Mouse (Mus musculus): ENCODE data around the gene Hoxd13.

Hoxd13 gene

DNA sequence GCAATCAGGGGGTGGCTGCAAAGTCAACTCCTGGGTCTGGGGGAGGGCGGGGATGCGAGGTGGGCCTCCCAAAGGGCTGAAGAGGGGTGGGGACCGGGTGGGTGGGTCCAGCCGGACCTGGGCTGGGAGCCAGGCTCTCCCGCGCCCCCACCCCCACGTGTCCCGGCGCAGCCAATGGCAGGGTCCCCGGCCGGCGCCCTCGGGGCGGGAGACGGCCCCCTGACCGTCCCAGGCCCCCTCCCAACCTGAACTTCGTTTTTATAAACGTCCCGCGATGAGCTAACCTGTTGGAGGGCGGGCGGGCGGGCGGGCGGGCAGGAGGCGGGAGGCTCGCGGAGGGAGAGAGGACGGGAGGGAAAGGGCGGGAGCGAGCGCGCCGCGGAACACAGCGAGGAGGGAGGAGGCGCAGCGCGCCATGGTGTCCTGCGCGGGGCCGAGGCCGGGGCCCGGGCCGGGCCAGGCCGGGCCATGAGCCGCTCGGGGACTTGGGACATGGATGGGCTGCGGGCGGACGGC lies at the start of gene Hoxd13:
Hoxd13 (plus strand) TSS at position 469 of the 516 bp plus-strand sequence.
- peak in 1 of 2 experiments; percentile 41 for DNase-seq (ENCODE audit: low spot score in 2 of 2)

DNA sequence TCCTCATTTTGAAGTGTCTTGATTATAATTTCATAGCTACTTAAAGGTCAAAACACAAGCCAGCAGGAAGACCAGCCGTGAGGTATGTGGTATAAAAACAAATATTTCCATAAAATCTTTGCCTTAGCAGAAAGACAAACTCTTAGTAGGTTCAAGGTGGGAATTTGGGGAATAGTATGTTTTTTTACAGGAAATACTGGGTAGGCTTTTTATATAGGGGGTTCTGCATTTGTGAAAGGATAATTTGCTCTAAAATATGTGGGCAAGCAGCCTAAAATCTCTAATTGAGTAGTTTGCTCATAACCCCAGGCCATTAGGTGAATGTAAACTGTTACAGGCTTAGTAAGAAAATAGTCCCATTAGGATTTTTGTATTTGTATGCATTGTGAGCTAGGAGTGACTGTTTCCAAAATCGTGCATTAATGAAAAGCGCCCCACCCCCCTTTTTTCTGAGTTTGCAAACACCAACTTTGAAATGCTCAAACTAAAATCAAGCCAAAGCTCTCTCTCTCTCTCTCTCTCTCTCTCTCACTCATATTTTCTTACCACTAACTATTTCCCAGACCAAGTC lies 48.3 kb upstream of the Hoxd13 start:
- no peak for DNase-seq (ENCODE audit: low spot score in 2 of 2)

DNA sequence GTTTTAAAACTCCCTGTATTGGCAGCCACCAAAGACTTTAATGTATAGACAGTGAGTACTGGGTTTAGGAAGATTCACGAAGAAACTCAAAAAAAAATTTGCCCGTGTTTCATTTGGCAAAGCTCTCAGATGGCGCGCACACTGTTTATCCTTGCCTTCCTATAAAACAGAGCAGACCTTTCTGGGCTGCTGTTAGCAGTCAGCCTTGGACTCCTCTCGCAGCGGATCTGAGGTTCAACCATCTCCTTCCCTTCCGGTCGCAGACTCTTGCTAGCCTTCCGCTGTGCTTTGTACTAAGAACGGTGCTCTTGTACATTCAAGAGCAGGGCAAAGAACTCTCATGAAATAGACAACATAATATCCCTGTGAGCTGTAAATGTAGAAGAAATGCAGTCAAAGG lies 47.7 kb upstream of the Hoxd13 start:
- DNase-seq (ENCODE audit: low spot score in 2 of 2): no peak

DNA sequence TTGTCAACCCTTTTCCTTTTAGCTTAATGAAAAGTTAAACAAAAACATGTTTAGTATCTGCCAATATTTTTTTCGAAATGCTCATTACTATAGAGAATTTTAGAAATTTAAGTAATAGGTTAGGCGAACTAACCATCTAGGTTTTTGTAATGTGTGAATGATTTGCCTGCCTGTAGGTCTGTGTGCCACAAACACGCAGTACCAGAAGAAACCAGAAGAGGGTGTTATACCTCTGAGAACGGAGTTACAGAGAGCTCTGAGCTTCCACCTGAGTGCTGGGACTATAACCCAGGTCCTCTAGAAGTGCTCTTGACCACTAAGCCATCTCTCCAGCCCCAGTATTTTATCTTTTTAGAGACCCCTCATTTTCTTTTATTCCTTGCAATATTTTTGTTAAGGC lies 32.7 kb upstream of the Hoxd13 start:
- DNase-seq (ENCODE audit: low spot score in 2 of 2): no peak

DNA sequence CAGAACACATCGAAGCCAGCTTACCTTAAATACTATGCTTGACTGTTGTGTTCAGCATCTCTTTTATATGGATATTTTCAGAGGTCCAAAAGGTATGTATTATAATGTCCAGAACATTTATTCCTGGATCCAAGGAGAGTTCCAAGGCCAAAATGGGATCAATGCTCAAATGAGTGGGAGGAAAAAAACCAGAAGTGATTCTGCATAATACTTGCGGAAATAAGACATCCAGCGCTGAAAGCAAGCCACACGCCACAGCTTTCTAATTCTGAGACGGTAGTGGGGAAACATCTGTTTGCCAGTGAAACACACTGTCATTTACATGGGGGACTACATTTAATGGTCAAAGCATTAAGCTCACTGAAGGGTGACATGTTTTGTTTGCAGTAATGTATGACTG lies 25.7 kb upstream of the Hoxd13 start:
- no peak for DNase-seq (ENCODE audit: low spot score in 2 of 2)

DNA sequence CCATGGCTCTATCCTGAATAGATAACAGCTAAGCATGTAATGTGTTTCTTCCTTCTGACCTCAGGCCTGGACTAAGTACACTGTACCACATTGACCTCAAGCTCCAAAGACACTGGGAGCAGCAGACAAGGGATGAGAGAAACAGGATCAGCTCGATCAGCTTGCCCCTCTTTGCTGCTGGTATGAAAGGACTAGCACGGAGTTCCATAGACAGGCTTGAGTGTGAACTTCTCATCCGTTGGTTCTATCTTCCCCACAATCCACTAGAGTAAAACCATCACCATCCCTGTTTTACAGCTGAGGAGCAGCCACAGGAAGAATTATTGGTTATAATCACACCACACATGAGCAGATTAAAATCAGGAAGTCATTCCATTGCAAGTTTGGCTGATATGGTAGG lies 22.5 kb upstream of the Hoxd13 start:
- DNase-seq (ENCODE audit: low spot score in 2 of 2): no peak

DNA sequence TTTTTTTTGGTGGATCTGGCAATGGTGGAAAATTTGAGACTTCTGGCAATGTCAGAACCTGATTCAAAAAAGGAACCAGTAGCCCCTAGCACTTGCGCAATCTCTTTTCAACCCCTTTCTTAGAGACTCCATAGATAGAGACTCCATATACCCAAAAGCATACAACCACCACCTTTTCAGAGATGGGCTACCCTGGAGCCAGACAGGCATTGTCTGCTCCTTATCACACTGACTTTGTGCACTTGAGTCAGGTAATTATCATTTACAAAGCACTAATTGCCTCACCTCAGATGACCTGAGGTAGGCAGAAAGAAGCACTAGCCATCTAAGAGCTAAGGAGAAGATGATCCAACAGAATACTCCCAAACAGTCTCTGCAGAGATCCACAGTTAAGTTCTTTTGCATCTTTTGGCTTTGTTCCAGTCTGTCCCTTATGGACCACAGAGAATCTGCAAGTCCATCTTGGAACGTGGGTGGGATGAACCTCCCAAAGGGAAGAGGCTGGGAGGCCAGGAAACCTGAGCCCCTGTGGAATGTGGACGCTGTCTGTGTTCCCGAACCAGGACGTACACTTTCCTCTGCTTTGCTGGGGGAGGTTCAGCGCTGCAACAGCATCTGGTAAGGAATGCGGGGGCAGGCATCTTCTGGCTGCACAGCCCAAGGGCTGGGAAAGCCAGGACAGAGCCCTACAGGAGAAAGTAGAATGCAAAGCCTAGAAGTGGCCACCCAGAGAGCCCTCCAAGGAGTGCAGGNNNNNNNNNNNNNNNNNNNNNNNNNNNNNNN lies 20.8 kb upstream of the Hoxd13 start:
- DNase-seq (ENCODE audit: low spot score in 2 of 2): no peak

DNA sequence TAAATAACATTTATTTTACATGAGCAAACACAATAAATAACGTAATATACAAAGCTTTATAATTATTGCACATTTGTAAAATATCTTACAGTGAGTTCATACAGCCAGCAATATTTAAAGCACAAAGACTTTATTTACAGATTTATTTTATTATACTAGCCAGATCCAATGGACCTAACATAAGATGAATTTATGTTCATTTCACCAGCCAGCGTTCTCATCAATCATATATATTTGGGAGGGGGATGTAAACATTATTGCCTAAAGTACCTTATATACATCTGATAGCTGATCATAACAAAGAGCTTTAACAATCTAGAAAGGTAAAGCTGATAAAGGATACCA lies 15.1 kb upstream of the Hoxd13 start:
- DNase-seq (ENCODE audit: low spot score in 2 of 2): no peak

DNA sequence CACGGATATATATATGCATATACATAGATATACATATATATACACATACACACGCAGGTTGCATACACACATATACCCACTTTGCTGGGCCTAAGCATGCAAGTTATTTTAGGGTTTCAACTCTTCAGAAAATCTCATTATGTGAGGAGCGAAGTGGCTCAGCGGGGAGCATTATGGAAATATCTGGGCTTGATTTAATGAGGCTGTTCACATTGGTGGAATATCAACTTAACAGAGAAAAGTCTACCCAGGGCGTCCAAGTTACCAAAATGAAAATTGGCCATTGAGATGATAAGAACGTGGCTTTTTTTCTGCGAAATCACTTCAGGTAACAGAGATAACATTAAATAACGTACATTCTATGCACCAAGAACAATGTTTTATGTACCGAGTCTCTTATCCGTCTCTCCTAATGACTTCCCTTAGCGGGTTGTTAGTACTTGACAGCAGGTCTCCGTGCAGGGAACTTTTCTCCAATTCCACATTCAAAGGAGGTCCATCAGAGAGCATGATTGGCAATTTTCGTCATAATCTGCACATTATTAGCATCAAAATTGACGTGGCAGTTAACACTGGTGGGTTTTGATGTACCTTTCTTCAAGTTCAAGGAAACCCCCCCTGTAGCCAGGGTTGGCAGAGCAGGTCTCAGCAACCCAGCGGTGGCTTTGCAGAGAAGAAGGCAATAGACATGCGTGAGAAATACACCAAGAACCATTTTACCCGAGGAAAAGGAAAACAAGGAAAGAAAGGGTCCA lies 14.2 kb upstream of the Hoxd13 start:
- no peak for DNase-seq (ENCODE audit: low spot score in 2 of 2)

DNA sequence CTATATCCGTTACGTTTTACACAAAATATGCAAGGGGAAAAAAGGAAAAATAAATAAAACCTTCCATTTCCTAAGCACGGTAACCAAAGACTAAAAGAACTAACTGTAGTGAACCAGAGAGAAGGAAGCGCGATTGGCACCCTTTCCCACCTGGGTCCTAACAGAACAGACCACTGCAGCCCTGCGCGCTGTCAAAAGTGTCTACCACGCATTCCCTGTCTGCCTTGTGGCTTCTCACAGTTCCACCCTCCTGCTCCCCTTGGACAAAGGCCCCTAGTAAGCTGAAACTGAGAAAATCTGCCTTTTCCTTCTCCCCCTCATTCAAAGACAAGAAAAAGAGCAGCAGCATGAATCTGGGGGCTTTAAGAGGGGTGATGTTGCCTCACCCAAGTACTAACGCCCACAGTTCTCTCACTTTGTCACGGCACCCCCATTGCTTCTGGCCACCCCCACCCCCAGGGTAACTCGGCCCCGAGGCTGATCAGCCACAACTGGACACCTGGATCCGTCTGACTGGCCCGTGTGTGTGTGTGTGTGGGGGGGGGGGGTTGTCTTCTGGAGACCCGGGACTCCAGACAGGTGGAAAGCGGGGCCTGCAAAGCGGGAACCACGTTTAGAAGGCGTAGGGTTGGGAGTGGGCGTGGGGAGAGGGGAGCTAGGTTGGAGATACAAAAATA lies 13.2 kb upstream of the Hoxd13 start:
- DNase-seq (ENCODE audit: low spot score in 2 of 2): no peak

DNA sequence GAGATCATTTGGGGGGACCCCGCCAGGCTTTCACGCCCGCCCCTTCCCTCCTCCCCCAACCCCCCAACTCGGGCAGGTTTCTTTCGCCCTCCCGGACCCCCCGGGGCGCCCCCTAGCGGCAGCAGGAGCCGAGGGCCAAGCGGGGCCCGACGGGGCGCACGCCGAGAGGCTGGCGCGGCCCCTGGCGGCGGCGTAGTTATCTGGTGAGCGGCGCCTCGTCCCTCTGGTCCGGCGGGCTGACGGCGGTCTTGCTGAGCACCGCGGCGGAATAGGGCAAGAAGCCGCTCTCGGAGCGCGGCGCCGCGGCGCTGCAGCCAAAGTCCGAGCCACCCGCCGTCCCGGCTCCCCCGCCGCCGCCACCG lies 12.7 kb upstream of the Hoxd13 start:
- DNase-seq (ENCODE audit: low spot score in 2 of 2): peak; percentile 54 to 71

DNA sequence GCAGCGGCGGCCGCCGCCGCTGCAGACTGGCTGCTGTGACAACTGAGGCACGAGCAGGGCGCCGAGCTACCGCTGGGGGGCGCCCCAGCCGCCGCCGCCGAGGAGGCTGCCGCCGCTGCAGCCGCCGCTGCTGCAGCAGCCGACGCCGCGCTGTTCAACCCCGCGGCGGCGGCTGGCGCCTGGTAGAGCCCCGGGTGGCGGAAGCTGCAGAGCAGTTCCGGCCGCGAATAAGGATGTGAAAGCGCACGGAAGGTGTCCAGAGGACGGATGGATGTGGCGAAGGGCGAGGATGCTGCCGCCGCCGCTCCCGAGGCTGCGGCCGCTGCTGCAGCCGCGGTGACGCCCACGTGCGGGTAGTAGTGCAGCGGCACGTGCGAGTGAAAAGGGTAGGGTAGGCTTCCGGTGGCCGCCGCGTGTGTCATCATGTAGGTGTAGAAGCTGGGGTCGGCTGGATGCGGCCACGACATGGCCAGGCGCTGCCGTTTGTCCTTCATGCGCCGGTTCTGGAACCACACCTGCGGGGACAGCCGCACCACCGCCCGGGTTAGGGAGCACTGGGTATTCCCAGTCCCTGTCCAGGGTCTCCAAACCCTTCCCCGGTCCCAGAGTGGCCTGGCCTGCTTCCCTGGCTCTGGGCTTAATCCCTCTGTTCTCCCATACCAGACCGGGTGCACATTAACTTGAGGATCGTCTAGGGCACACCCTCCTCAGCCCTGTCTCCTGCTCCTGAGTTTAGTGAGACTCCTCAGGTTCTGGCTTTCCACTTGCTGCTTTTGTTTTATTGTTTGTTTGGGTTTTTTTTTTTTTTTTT lies 12.1 kb upstream of the Hoxd13 start:
- peak in 1 of 2 experiments; percentile 29 for DNase-seq (ENCODE audit: low spot score in 2 of 2)

DNA sequence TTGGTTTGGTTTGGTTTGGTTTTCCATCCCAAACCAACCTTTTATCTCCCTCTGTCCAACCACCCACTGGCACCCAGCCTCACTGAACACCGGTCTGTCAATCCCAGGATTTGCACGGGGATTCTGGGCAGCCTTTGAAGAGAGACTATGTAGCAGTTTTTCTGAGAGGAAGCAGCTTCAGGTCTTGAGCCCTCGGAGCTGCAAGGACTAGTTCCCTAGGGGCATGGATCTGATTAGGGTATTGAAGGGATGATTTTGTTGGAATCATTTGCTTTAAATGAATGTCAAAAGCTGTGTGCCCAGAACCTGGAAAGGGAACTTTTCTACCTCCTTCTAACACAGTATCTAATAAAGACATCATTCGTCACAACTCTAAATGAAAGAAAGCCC lies 11.5 kb upstream of the Hoxd13 start:
- DNase-seq (ENCODE audit: low spot score in 2 of 2): no peak

DNA sequence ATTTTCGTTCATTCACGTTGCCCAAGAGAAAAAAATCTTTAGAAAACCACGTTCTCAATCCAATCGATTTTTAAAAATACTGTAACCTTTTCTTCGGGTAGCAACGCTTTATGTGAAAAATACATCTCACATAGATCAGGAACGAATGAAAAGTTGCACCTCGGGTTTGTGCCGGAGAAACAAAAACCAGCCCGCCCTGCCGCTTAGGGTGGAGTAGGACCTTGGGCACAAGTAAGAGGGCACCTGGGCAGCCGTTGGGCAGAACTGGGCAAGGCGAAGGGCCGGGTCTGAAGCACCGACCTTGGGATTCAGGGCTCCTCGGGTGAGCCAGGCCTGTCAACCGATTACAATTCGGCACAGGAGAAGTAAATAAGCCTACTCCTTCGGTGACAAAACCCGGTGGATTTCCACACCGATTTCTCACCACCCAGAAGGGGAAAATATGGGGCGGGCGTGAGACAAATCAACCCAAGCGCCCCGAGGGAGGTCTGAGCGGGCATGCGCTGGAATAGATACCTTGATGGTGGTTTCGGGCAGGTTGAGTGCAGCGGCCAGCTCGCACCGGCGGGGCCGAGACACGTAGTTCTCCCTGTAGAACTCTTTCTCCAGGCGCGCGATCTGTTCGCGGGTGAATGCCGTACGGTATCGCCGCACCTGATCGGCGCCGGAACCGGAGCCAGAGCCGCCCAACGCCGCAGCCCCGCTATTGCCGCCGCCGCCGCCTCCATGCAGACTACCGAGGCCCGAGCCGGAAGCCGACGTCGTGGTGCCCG lies 10.7 kb upstream of the Hoxd13 start:
- DNase-seq (ENCODE audit: low spot score in 2 of 2): no peak

DNA sequence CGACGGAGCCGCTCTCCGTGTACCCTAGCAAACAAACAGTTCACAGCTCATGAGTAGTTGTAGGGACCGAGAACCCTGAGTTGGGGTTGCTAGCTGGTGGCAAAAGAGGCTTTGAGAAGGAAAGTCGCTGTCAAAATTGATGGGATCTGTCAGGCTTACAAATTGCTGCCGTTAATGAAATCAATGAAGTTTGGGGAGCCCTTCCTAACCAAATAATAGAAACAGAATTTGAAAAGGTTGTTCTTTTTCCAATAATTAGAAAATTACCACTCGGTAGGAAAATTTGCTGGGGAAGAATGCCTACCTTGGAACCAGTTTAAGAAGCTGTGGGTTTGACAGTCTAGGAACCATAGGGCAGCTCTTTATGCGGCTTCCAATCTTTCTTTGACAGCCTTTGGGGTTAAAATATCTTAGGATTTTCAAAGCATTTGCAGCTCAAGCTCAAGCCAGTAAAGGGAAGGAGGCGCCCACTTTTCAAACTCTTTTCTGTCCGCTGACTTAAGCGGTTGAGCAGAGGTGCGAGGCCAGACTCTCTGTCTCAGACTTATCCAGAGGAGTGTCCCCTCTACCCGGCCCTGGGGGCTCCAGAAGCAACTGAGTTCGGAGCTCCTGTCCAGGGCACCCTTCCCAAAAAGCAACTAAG lies 10.0 kb upstream of the Hoxd13 start:
- no peak for DNase-seq (ENCODE audit: low spot score in 2 of 2)

DNA sequence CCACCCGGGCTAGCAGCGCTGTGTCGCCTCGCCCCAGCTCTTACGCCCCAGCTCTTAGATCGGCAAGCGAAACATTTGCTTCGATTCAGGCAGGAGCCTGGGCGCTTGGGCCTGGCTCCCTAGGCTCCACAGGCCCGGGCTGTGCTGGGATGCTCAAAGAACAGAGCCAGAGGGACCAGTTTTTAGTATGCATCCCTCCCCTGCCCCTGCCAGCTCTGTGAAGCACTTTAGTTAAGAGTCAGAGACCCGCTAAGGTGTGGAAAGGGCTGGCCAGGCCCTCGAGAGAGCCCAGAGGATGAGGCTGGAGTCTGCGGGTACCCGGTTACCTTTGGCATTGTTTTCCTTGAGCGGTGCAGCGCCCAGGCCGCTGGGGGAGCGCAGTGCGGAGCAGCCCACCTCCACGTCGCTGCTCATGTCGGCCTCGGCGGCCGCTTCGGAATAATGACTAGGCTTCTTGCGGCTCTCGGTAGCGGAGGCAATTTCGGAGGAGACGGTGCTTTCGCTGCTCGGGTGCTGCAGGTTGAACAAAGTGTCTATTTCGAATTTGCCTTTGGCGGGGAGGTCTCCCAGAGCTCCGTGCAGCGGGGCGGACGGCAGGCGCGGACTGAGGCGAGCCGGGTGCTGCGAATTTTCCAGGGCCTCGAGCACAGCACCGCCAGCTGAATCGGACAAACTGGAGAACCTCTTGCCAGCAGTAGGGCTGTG lies 9.3 kb upstream of the Hoxd13 start:
- peak in 1 of 2 experiments; percentile 25 for DNase-seq (ENCODE audit: low spot score in 2 of 2)

DNA sequence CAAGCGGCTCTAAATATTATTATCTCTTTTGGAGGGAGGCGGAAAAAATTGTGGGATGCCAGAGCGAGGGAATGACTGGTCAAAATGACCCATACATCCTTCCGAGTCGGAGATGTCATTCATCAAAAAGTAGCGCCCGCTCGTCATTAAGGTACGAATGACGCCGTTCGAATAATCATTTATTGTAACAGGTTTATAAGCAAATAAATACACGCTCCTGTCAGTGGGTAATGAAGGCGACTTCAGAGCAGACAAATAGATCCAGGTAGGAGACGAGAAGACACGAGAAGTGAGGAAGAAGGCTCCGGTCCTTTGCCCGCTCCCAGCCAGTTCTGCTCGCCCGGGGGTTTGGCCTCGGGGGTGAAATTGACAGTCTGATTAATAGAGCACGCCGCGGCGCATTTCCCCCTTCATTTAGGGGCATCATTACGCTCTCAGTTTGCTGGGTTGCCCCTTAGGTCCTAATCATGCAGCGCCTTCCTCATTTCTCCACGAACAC lies 8.6 kb upstream of the Hoxd13 start, which contains the start of gene Evx2:
Evx2 (minus strand) TSS at position 51 of the 499 bp plus-strand sequence.
- DNase-seq (ENCODE audit: low spot score in 2 of 2): no peak

DNA sequence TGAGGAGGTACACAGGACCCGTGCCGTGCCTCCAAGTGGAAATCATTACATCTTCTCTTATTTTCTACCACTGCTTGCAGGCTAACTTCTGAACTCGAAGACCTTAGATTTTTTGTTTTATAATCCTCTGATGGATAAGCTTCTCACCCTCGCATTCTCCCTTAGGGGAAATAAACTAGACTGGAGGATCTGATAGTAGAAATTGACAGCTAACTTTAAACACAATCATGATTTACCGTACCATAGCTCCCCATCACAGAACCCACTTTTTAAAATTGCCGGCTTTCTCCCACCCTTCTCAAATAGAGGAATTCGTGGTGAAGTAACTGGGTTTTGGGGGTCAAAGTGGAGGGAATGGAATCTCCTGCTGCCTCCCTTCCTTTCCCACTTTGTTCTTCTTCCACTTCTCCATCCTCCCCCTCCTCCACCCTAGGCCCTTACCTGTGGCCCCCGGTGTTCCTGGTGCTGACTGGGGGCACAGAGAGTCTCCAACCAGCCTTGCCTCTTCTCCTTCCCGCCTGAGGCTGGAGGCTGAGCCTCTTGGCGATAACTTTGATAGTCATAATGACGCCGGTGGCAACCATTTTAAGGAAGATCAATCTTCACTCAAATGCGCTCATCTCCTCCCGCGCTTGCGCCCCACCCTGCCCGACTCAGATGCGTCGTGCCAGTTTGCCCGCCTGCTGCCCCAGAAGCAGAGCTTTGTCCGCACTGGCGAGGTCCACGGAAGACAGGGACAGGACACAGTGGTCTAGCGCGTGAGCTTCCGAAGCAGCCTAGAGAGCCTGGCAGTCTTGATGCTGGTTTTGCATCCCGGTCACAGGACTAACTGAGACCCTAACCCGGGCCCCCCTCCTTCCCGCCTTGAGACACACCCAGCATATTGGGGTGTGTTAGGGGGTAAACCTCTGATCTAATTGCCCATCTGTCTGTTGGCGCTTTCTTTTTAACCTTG lies 7.4 kb upstream of the Hoxd13 start:
- no peak for DNase-seq (ENCODE audit: low spot score in 2 of 2)
